ENCODE assay signal across 8 mouse cellular contexts in the genomic region with DNA sequence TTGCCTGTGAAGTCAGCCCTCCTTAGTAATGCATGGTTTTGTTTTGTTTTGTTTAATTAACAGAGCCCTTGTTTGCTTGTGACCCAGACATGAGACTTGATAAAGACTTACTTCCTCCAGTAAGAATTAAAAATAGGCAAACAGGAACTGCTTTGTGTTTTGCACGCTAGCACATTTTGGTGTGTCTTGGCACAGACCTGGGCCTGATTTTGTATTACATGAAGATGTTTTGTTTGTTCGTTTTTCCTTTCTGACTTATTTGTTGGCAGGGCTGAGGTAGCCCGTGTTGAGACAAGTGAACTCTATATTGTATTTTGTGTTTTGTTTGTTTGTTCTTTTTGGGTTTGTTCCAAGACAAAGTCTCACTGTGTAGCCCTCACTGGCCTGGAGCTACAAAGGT. TPM values are rescaled to one million over a fixed set of nuclear protein-coding genes. Genes with fewer than 3 reads are reported as not detected.
DNase-seq lines count a peak whose midpoint lies in the region; ATAC-seq and TF ChIP-seq lines count a peak whose summit lies in the region.

No protein-coding gene starts in this region.

- no peak for ATAC-seq in forebrain, embryonic 12.5 days (ENCODE audit: low FRiP score)
- no peak for ATAC-seq in limb, embryonic 13.5 days (ENCODE audit: low FRiP score, low read depth)

- peaks cover 17% of the 10 kb centered on the region for H3K4me1 ChIP-seq in forebrain, embryonic 12.5 days
- H3K4me1 ChIP-seq in limb, embryonic 13.5 days, result peaks cover 13% of the 10 kb centered on the region

- peak overlapping the region; percentile 69 for H3K4me2 ChIP-seq in forebrain, embryonic 12.5 days
- peak overlapping the region; percentile 74 for H3K4me2 ChIP-seq in limb, embryonic 13.5 days (replicated peaks)

- H3K27ac ChIP-seq in layer of hippocampus, adult 2 months, result peak overlapping the region; percentile 94
- H3K27ac ChIP-seq in forebrain, embryonic 12.5 days, result no peak overlapping the region
- no peak overlapping the region for H3K27ac ChIP-seq in limb, embryonic 13.5 days

- TF ChIP-seq CTCF in layer of hippocampus, adult 2 months (conservative IDR thresholded peaks at IDR 0.05), result no peak

- intact Hi-C loops in left cerebral cortex, postnatal 14 days (cut with DNase I), result loop anchor here (2.0 kb wide), 1 partner anchor 61 kb away; no protein-coding TSS in a partner anchor

- peak overlapping the region; percentile 84 for H3K9ac ChIP-seq in forebrain, embryonic 12.5 days
- peak overlapping the region; percentile 91 for H3K9ac ChIP-seq in limb, embryonic 13.5 days

- peak overlapping the region; percentile 80 for H3K4me3 ChIP-seq in layer of hippocampus, adult 2 months
- H3K4me3 ChIP-seq in forebrain, embryonic 12.5 days (replicated peaks), result peak overlapping the region; percentile 94
- peak overlapping the region; percentile 87 for H3K4me3 ChIP-seq in limb, embryonic 13.5 days

- no peak for DNase-seq in layer of hippocampus, adult 2 months (ENCODE audit: low spot score in 2 of 2)
- no peak for DNase-seq in layer of hippocampus, postnatal 36 days
- DNase-seq in naive thymus-derived CD4-positive, alpha-beta T cell, adult 2 months (ENCODE audit: low read depth), result peak; percentile 28
- no peak for DNase-seq in adrenal gland, adult 18-20 months (ENCODE audit: low spot score in 2 of 2)
- no peak for DNase-seq in left cerebral cortex, postnatal 14 days (ENCODE audit: low spot score in 2 of 2)
- no peak for DNase-seq in spleen, postnatal 4 days (ENCODE audit: low spot score in 2 of 2)

- H3K36me3 ChIP-seq in forebrain, embryonic 12.5 days (replicated peaks), result no peaks in the 10 kb centered on the region
- no peaks in the 10 kb centered on the region for H3K36me3 ChIP-seq in limb, embryonic 13.5 days

- H3K27me3 ChIP-seq in forebrain, embryonic 12.5 days, result peaks cover 6% of the 10 kb centered on the region; the same call in 1 of the 2 replicates
- no peaks in the 10 kb centered on the region for H3K27me3 ChIP-seq in limb, embryonic 13.5 days

- WGBS in forebrain, embryonic 12.5 days, result 53% methylated on average over 3 of the region's 3 CpGs
- WGBS in limb, embryonic 13.5 days, result 55% methylated on average over 3 of the region's 3 CpGs

- no peaks in the 10 kb centered on the region for H3K9me3 ChIP-seq in forebrain, embryonic 12.5 days
- no peaks in the 10 kb centered on the region for H3K9me3 ChIP-seq in limb, embryonic 13.5 days

RNA-seq across cellular contexts. Expression of gene Sft2d1, which starts 0.8 kb away (rescaled TPM):
- 10 to 100 TPM; 48.4 to 61.5 TPM for total RNA-seq in layer of hippocampus, adult 2 months (2021)
- total RNA-seq in layer of hippocampus, postnatal 36 days (2021), result 10 to 100 TPM; 62.9 to 65.1 TPM
- polyA plus RNA-seq in forebrain, embryonic 12.5 days (2016; fragmentation: Nextera tagmentation; extraction: Ambion mirVana), result 86.3 and 87.8 TPM in 2 replicates
- 60.9 and 66.4 TPM in 2 replicates for polyA plus RNA-seq in limb, embryonic 13.5 days (2015; fragmentation: Nextera tagmentation; extraction: Ambion mirVana)
- 10 to 100 TPM; 38.1 to 43.2 TPM for total RNA-seq in adrenal gland, adult 18-20 months (2021)
- total RNA-seq in left cerebral cortex, postnatal 14 days (2021), result 10 to 100 TPM; 58.0 to 62.1 TPM

RNA-seq across cellular contexts. Expression of gene Prr18, which starts 25.5 kb away (rescaled TPM):
- 10 to 100 TPM; 18.0 to 19.3 TPM for total RNA-seq in layer of hippocampus, adult 2 months (2021)
- total RNA-seq in layer of hippocampus, postnatal 36 days (2021), result 10 to 100 TPM; 19.2 to 23.7 TPM
- polyA plus RNA-seq in forebrain, embryonic 12.5 days (2016; fragmentation: Nextera tagmentation; extraction: Ambion mirVana), result 3.7 and 4.1 TPM in 2 replicates
- polyA plus RNA-seq in limb, embryonic 13.5 days (2015; fragmentation: Nextera tagmentation; extraction: Ambion mirVana), result 0.38 and 0.50 TPM in 2 replicates
- under 1 TPM; 0.30 to 0.35 TPM for total RNA-seq in adrenal gland, adult 18-20 months (2021)
- total RNA-seq in left cerebral cortex, postnatal 14 days (2021), result 10 to 100 TPM in 1 of 2 experiments, 1 to 10 TPM in 1; 7.2 to 12.3 TPM

RNA-seq across cellular contexts. Expression of gene Mpc1, which starts 29.0 kb away (rescaled TPM):
- 100 to 1,000 TPM; 138 to 143 TPM for total RNA-seq in layer of hippocampus, adult 2 months (2021)
- total RNA-seq in layer of hippocampus, postnatal 36 days (2021), result 100 to 1,000 TPM; 142 to 146 TPM
- 122 and 124 TPM in 2 replicates for polyA plus RNA-seq in forebrain, embryonic 12.5 days (2016; fragmentation: Nextera tagmentation; extraction: Ambion mirVana)
- polyA plus RNA-seq in limb, embryonic 13.5 days (2015; fragmentation: Nextera tagmentation; extraction: Ambion mirVana), result 145 and 158 TPM in 2 replicates
- total RNA-seq in adrenal gland, adult 18-20 months (2021), result 100 to 1,000 TPM; 319 to 746 TPM
- total RNA-seq in left cerebral cortex, postnatal 14 days (2021), result 100 to 1,000 TPM; 193 to 205 TPM

RNA-seq across cellular contexts. Expression of gene T2, which starts 44.0 kb away (rescaled TPM):
- total RNA-seq in layer of hippocampus, adult 2 months (2021), result under 1 TPM; 0.37 to 0.97 TPM
- under 1 TPM; 0.27 to 0.73 TPM for total RNA-seq in layer of hippocampus, postnatal 36 days (2021)
- 0.44 and 0.55 TPM in 2 replicates for polyA plus RNA-seq in forebrain, embryonic 12.5 days (2016; fragmentation: Nextera tagmentation; extraction: Ambion mirVana)
- polyA plus RNA-seq in limb, embryonic 13.5 days (2015; fragmentation: Nextera tagmentation; extraction: Ambion mirVana), result 1.1 and 1.3 TPM in 2 replicates
- total RNA-seq in adrenal gland, adult 18-20 months (2021), result not detected
- total RNA-seq in left cerebral cortex, postnatal 14 days (2021), result under 1 TPM in 1 of 2 experiments, not detected in 1; 0.33 TPM

Comparison
In these comparisons a context has a peak if more than half of its experiments do, and no peak if none do; other contexts are left out.
1. RNA of gene Prr18, which starts 25.5 kb away (total RNA-seq): 19.2 to 23.7 TPM in layer of hippocampus, postnatal 36 days, 18.0 to 19.3 TPM in layer of hippocampus, adult 2 months and 7.2 to 12.3 TPM in left cerebral cortex, postnatal 14 days; 0.30 to 0.35 TPM in adrenal gland, adult 18-20 months; every median in the first group is over 4 times any median in the second.
2. Peak in every context shown above with its lines, with median percentiles within 50 percentile points of each other: H3K4me3 ChIP-seq.